Mouse (Mus musculus) MEL (cell line): Measurements from ENCODE around the gene Ephb2.

Source experiments
- CHD2 ChIP-seq: IDR thresholded peaks from 2 replicates; pipeline ENCODE4 v1.6.1; 2011; ENCODE audit warnings: low read length, improper control_type of control experiment
- CTCF ChIP-seq, 3 experiments: IDR thresholded peaks in 2 of 3; conservative IDR thresholded peaks in 1 of 3; 2 replicates each; pipeline ENCODE4 v1.5.1; 2011 to 2012; ENCODE audit warnings: low read length in 3 of 3, low read depth in 2 of 3, mild to moderate bottlenecking in 2 of 3, improper control_type of control experiment in 1 of 3, inconsistent platforms in 1 of 3, mixed read lengths in 1 of 3, moderate library complexity in 1 of 3; ENCODE audit not compliant: control insufficient read depth in 1 of 3, insufficient read depth in 1 of 3, poor library complexity in 1 of 3, severe bottlenecking in 1 of 3
- HCFC1 ChIP-seq: IDR thresholded peaks from 2 replicates; pipeline ENCODE4 v1.6.1; 2012; ENCODE audit warnings: low read depth, mild to moderate bottlenecking, inconsistent platforms, low read length, improper control_type of control experiment, moderate library complexity
- JUND ChIP-seq: IDR thresholded peaks from 2 replicates; pipeline ENCODE4 v1.6.1; 2011; ENCODE audit warnings: low read depth, mild to moderate bottlenecking, improper control_type of control experiment, low read length
- MAZ ChIP-seq: IDR thresholded peaks from 2 replicates; pipeline ENCODE4 v1.6.1; 2012; ENCODE audit warnings: low read depth, mild to moderate bottlenecking, inconsistent platforms, low read length, improper control_type of control experiment
- POLR2A ChIP-seq, 2 experiments: IDR thresholded peaks; 2 replicates each; pipeline ENCODE4 v1.6.1; 2011 to 2012; ENCODE audit warnings: low read length in 2 of 2, mild to moderate bottlenecking in 2 of 2, control low read depth in 1 of 2, improper control_type of control experiment in 1 of 2, low read depth in 1 of 2, moderate library complexity in 1 of 2; ENCODE audit not compliant: control insufficient read depth in 1 of 2, insufficient read depth in 1 of 2, poor library complexity in 1 of 2
- USF1 ChIP-seq: IDR thresholded peaks from 2 replicates; pipeline ENCODE4 v1.6.1; 2014; ENCODE audit warnings: low read depth, mild to moderate bottlenecking, inconsistent platforms, low read length, improper control_type of control experiment, moderate library complexity

DNA sequence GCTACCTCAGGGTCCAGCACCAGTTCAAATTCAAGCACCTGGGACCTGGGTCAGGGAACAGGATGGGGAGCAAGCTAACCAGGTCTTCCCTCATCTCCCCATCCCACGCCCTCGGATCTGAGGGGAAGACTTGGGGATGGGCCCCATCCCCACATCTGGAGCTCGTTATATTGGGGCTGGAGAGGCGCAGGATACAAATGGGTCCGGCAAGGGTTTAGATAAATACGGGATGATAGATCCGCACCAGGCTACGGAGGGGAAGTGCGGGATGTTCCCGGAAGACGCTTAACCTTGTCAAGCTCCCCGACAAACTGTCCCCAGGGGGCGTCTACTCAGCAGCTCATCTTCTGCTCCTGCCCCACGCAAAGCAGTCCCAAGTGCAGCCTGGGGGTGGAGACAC lies 35.4 kb downstream of the Ephb2 start:
- no peak for TF ChIP-seq HCFC1
- TF ChIP-seq CHD2: no peak
- no peak for TF ChIP-seq CTCF (IDR thresholded peaks at IDR 0.05 in 2 of 3, conservative IDR thresholded peaks at IDR 0.05 in 1 of 3; ENCODE audit: control insufficient read depth in 1 of 3, insufficient read depth in 1 of 3, low read depth in 2 of 3, low read length in 3 of 3, poor library complexity in 1 of 3, severe bottlenecking in 1 of 3)
- no peak for TF ChIP-seq POLR2A (IDR thresholded peaks at IDR 0.05; ENCODE audit: control insufficient read depth in 1 of 2, insufficient read depth in 1 of 2, low read depth in 1 of 2, low read length in 2 of 2, poor library complexity in 1 of 2)
- TF ChIP-seq MAZ: no peak
- no peak for TF ChIP-seq USF1
- no peak for TF ChIP-seq JUND
